10 mouse cellular contexts compared by ENCODE assay signal in genomic region chr14:121128858-121129800, GRCm38 (mm10).
A peak's percentile ranks its signal among the peaks of the same experiment; 100 is the strongest.
DNase-seq lines count a peak whose midpoint lies in the region; ATAC-seq and TF ChIP-seq lines count a peak whose summit lies in the region.
"Had no signal": no experiment of that assay in that cellular context is flagged by ENCODE, and none has a peak within 500 bp of the region (broad histone marks: within the 10 kb centered on the region; RNA-seq: fewer than 3 reads in every experiment).

No protein-coding gene starts in this region.

- H3K4me3 ChIP-seq in kidney, adult 2 months (ENCODE audit: insufficient read depth, low read depth, low read length) = no peak overlapping the region
- no peak overlapping the region for H3K4me3 ChIP-seq in embryonic facial prominence, embryonic 12.5 days
- no peak overlapping the region for H3K4me3 ChIP-seq in intestine, embryonic 15.5 days (replicated peaks)
- no peak overlapping the region for H3K4me3 ChIP-seq in midbrain, embryonic 14.5 days (replicated peaks; ENCODE audit: low read depth, low read length)

- peak; percentile 50 for TF ChIP-seq CTCF in kidney, adult 2 months (conservative IDR thresholded peaks at IDR 0.05; ENCODE audit: insufficient read depth, insufficient read length, low read depth, low read length)

- peak overlapping the region; percentile 61; the same call in 1 of the 2 replicates for H3K27ac ChIP-seq in kidney, adult 2 months (ENCODE audit: insufficient read depth, low read depth, low read length)
- H3K27ac ChIP-seq in embryonic facial prominence, embryonic 12.5 days = peak overlapping the region; percentile 76
- peak overlapping the region; percentile 54 for H3K27ac ChIP-seq in intestine, embryonic 15.5 days
- H3K27ac ChIP-seq in midbrain, embryonic 14.5 days (replicated peaks; ENCODE audit: low read depth, low read length) = peak overlapping the region; percentile 55

- no peaks in the 10 kb centered on the region for H3K36me3 ChIP-seq in kidney, adult 2 months (ENCODE audit: control insufficient read depth, insufficient read depth, low read length)
- H3K36me3 ChIP-seq in embryonic facial prominence, embryonic 12.5 days = no peaks in the 10 kb centered on the region
- H3K36me3 ChIP-seq in intestine, embryonic 15.5 days = no peaks in the 10 kb centered on the region
- no peaks in the 10 kb centered on the region for H3K36me3 ChIP-seq in midbrain, embryonic 14.5 days (ENCODE audit: control insufficient read depth, insufficient read depth, low read length)

- H3K9me3 ChIP-seq in embryonic facial prominence, embryonic 12.5 days = no peaks in the 10 kb centered on the region
- no peaks in the 10 kb centered on the region for H3K9me3 ChIP-seq in intestine, embryonic 15.5 days
- H3K9me3 ChIP-seq in midbrain, embryonic 14.5 days (ENCODE audit: control insufficient read depth, low read length) = no peaks in the 10 kb centered on the region

- H3K9ac ChIP-seq in embryonic facial prominence, embryonic 12.5 days = peak overlapping the region; percentile 36; the same call in 1 of the 2 replicates
- no peak overlapping the region for H3K9ac ChIP-seq in intestine, embryonic 15.5 days
- no peak overlapping the region for H3K9ac ChIP-seq in midbrain, embryonic 14.5 days (replicated peaks; ENCODE audit: low read length)

- H3K4me2 ChIP-seq in embryonic facial prominence, embryonic 12.5 days (replicated peaks) = no peak overlapping the region
- H3K4me2 ChIP-seq in intestine, embryonic 15.5 days (replicated peaks) = peak overlapping the region; percentile 46
- no peak overlapping the region for H3K4me2 ChIP-seq in midbrain, embryonic 14.5 days (ENCODE audit: low read length)

- no peaks in the 10 kb centered on the region for H3K27me3 ChIP-seq in kidney, adult 2 months (replicated peaks; ENCODE audit: control insufficient read depth, insufficient read depth, low read length)
- no peaks in the 10 kb centered on the region for H3K27me3 ChIP-seq in embryonic facial prominence, embryonic 12.5 days
- H3K27me3 ChIP-seq in intestine, embryonic 15.5 days (replicated peaks) = no peaks in the 10 kb centered on the region
- no peaks in the 10 kb centered on the region for H3K27me3 ChIP-seq in midbrain, embryonic 14.5 days (ENCODE audit: control insufficient read depth, insufficient read depth, low read length)

- DNase-seq in kidney, adult 2 months = peak; percentile 58
- DNase-seq in kidney, adult 11 months = no peak
- DNase-seq in midbrain, embryonic 14.5 days = no peak
- DNase-seq in T-cell, adult 2 months (ENCODE audit: low spot score) = no peak
- no peak for DNase-seq in thymus, postnatal 36 days
- DNase-seq: adrenal gland, postnatal 36 days; heart, postnatal 14 days had no signal

- WGBS in kidney, adult 2 months = 29% methylated on average over 20 of the region's 20 CpGs
- WGBS in embryonic facial prominence, embryonic 12.5 days = 33% methylated on average over 20 of the region's 20 CpGs
- 43% methylated on average over 19 of the region's 20 CpGs for WGBS in intestine, embryonic 15.5 days
- WGBS in midbrain, embryonic 14.5 days = 21% methylated on average over 20 of the region's 20 CpGs

- ATAC-seq in embryonic facial prominence, embryonic 12.5 days (ENCODE audit: insufficient number of reproducible peaks, insufficient read depth, low FRiP score, low TSS enrichment) = no peak
- peak; percentile 85 for ATAC-seq in intestine, embryonic 15.5 days
- 0 out of 2 replicates have a peak, but pooled peaks have one; percentile 14 for ATAC-seq in midbrain, embryonic 14.5 days (ENCODE audit: low FRiP score, low TSS enrichment)
- ATAC-seq in erythroid progenitor cell, adult 5-6 weeks (replicated peaks; ENCODE audit: low FRiP score, poor library complexity, severe bottlenecking) = no peak

- peaks cover 17% of the 10 kb centered on the region for H3K4me1 ChIP-seq in kidney, adult 2 months (ENCODE audit: control insufficient read depth, insufficient read depth, low read length)
- H3K4me1 ChIP-seq in embryonic facial prominence, embryonic 12.5 days = peaks cover 40% of the 10 kb centered on the region
- peaks cover 10% of the 10 kb centered on the region; the same call in 1 of the 2 replicates for H3K4me1 ChIP-seq in intestine, embryonic 15.5 days (replicated peaks)
- H3K4me1 ChIP-seq in midbrain, embryonic 14.5 days (ENCODE audit: control insufficient read depth, insufficient read depth, low read length) = peaks cover 10% of the 10 kb centered on the region

- TF ChIP-seq POLR2A in kidney, adult 2 months (IDR thresholded peaks at IDR 0.05; ENCODE audit: low read depth, low read length) = no peak

Comparison
In these comparisons a context has a peak if more than half of its experiments do, and no peak if none do; other contexts are left out.
1. ATAC-seq: peak in intestine, embryonic 15.5 days (single experiment) and midbrain, embryonic 14.5 days (single experiment); none in embryonic facial prominence, embryonic 12.5 days (single experiment) and erythroid progenitor cell, adult 5-6 weeks (single experiment).
2. Peak in every context shown above with its lines, with median percentiles within 50 percentile points of each other: H3K27ac ChIP-seq.